Mouse (Mus musculus) embryonic fibroblast, embryonic 13.5 days (primary cell): ENCODE measurements around the gene Zscan12. TPM values are rescaled to one million over a fixed set of nuclear protein-coding genes. Genes with fewer than 3 reads are reported as not detected.

Source experiments
- H3K27ac ChIP-seq: 2 replicates; pipeline ENCODE4 v1.5.1; 2012; ENCODE audit warnings: low read length, control low read depth, inconsistent platforms; ENCODE audit not compliant: insufficient read depth
- H3K4me1 ChIP-seq: 2 replicates; pipeline ENCODE4 v1.6.1; 2011; ENCODE audit warnings: low read length; ENCODE audit not compliant: control insufficient read depth, insufficient read depth
- H3K4me3 ChIP-seq: 2 replicates; pipeline ENCODE4 v1.5.1; 2011; ENCODE audit warnings: mild to moderate bottlenecking, control low read depth, low read length; ENCODE audit not compliant: insufficient read depth
- CTCF ChIP-seq: IDR thresholded peaks from 2 replicates; pipeline ENCODE4 v1.5.1; 2011; ENCODE audit warnings: mild to moderate bottlenecking, control low read depth, low read length, moderate library complexity, borderline replicate concordance; ENCODE audit not compliant: insufficient read depth
- POLR2A ChIP-seq: IDR thresholded peaks from 2 replicates; pipeline ENCODE4 v1.6.1; 2011; ENCODE audit warnings: low read depth, mild to moderate bottlenecking, control low read depth, low read length, moderate library complexity
- polyA plus RNA-seq: library from polyadenylated mRNA; stranded (reverse); fragments of >200 nt; gene quantifications from 2 replicates; pipeline ENCODE4 v1.2.4, GENCODE M21; 2011; ENCODE audit warnings: low read depth; ENCODE audit not compliant: missing spikeins, insufficient read length

Zscan12 gene
- polyA plus RNA-seq, 1 experiment = 8.7 TPM

- H3K4me1 ChIP-seq = peaks cover 5% of the 10 kb centered on the region
- no peak overlapping the region for H3K27ac ChIP-seq
- TF ChIP-seq POLR2A (no peak), CTCF (no peak)
- no peak overlapping the region for H3K4me3 ChIP-seq
These were observed 52.6 kb downstream of the Zscan12 start for GRCm38 (mm10) chr13:21415266-21415665.

DNA sequence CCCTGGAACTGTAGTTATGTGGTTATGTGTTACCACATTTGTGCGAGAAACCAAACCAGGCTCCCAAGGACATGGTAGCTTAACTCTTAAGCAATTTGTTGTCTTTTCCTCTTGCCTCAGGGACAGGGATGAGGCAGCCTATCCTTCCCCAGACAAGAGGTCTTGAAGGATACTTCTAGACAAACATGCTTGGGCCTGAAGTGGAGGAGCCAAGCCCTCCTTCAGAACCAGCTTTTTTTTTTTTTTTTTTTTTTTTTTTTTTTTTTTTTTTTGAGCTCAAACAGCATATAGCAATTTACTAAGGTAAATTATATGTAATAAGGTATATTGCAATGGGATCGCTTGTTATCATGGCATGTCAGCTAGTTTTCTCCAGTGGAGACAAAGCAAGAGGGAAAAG is 53.1 kb downstream of the Zscan12 start:
- TF ChIP-seq CTCF (no peak), POLR2A (no peak)

DNA sequence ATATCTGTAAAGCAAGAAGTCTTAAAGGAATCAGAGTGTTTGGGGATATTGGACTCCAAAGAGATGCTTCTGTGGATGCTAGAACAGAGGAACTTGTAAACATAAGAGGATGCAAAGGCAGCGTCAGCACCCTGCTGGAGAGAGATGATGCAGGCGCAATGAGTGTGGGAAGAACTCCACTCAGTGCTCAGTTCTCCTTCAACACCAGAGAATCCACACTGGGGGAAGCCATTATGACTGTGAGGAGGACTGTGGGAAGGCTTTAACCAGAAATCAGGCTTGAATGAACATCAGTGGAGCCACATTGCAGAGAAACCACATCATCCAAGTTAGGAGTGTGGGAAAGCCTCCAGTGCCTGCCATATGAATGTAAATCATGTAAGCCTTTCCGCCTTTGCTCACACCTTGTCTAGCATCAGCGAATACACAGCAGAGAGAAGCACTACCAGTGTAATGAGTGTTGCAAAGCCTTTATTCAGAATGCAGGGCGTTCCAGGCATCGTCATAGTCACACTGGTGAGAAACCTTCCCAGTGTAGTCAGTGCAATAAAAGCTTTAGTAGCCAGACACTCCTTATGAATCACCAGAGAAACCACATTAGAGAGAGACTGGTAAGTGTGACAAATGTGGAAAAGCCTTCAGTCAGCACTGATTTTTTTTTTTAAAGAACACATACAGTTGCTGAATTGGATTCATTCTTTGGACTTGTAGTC is 54.8 kb downstream of the Zscan12 start:
- Histone ChIP-seq H3K4me3 (no peak overlapping the region), H3K27ac (peak overlapping the region; percentile 30; the same call in 1 of the 2 replicates), H3K4me1 (peaks cover 5% of the 10 kb centered on the region)
- TF ChIP-seq POLR2A (no peak), CTCF (no peak)

More for the DNA sequence above, 53.1 kb downstream of the Zscan12 start:
- Histone ChIP-seq H3K27ac (no peak overlapping the region), H3K4me1 (peaks cover 5% of the 10 kb centered on the region), H3K4me3 (no peak overlapping the region)

GRCm38 (mm10) chr13:21418865-21419264 is 56.2 kb downstream of the Zscan12 start:
- Histone ChIP-seq H3K4me3 (no peak overlapping the region), H3K4me1 (peaks cover 5% of the 10 kb centered on the region), H3K27ac (no peak overlapping the region)
- no peak for TF ChIP-seq CTCF
- no peak for TF ChIP-seq POLR2A

Other genes with a start within 250 kb of the Zscan12 start
- not detected in 2 replicates for gene Olfr263, start 233.2 kb upstream of the Zscan12 start, polyA plus RNA-seq
- not detected in 2 replicates for gene Olfr1368, start 217.0 kb upstream of the Zscan12 start, polyA plus RNA-seq
- 52.0 and 61.4 TPM in 2 replicates for gene Trim27, start 183.4 kb upstream of the Zscan12 start, polyA plus RNA-seq
- not detected in 2 replicates for gene Gpx5, start 70.1 kb upstream of the Zscan12 start, polyA plus RNA-seq
- gene Gpx6, start 50.7 kb upstream of the Zscan12 start, polyA plus RNA-seq = not detected in 2 replicates
- not detected in 2 replicates for gene Olfr1367, start 15.9 kb upstream of the Zscan12 start, polyA plus RNA-seq
- 52.5 and 60.7 TPM in 2 replicates for gene Zkscan3, start 39.9 kb downstream of the Zscan12 start, polyA plus RNA-seq
- gene Pgbd1, start 78.2 kb downstream of the Zscan12 start, polyA plus RNA-seq = 0.77 and 0.92 TPM in 2 replicates
- 28.1 and 38.0 TPM in 2 replicates for gene Zscan26, start 90.9 kb downstream of the Zscan12 start, polyA plus RNA-seq
- 0.78 and 1.4 TPM in 2 replicates for gene Nkapl, start 105.7 kb downstream of the Zscan12 start, polyA plus RNA-seq
- gene Zkscan4, start 116.1 kb downstream of the Zscan12 start, polyA plus RNA-seq = 0.58 and 1.0 TPM in 2 replicates
- not detected in 2 replicates for gene Gm10065, start 116.6 kb downstream of the Zscan12 start, polyA plus RNA-seq
- 0.40 and 0.73 TPM in 2 replicates for gene AK157302, start 132.4 kb downstream of the Zscan12 start, polyA plus RNA-seq
- gene Gm11273, start 138.6 kb downstream of the Zscan12 start, polyA plus RNA-seq = 3.1 TPM in 1 of 2 replicates, not detected in the other
- 12.3 and 15.2 TPM in 2 replicates for gene Zkscan8, start 168.3 kb downstream of the Zscan12 start, polyA plus RNA-seq
- not detected in 2 replicates for gene Olfr1366, start 180.0 kb downstream of the Zscan12 start, polyA plus RNA-seq
- 0.12 and 0.44 TPM in 2 replicates for gene Olfr1535, start 197.1 kb downstream of the Zscan12 start, polyA plus RNA-seq
- gene Olfr1364, start 218.9 kb downstream of the Zscan12 start, polyA plus RNA-seq = not detected in 2 replicates